ENCODE assay signal across 13 mouse cellular contexts in the genomic region with DNA sequence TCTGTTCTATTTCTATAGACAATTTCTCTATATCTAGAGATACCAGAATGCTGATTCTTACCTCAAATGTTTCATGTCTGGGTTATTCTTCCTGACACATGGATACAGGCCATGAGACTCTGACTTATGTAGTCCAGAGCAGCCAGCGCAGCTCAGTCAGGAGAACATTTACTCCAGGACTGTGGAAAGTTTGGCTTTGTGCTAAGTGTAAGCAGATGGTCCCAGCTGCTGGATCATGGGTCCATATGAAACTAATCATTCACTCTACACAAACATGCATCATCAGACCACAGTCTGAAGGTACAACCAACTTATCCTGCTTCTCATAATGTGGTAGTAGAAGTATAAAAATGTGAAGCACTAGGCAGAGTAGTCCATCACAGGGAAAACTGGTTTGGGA.
DNase-seq lines count a peak whose midpoint lies in the region; ATAC-seq lines count a peak whose summit lies in the region.
"Had no signal": no experiment of that assay in that cellular context is flagged by ENCODE, and none has a peak within 500 bp of the region (broad histone marks: within the 10 kb centered on the region; RNA-seq: fewer than 3 reads in every experiment).

No protein-coding gene starts in this region.

- H3K4me1 ChIP-seq in embryonic facial prominence, embryonic 15.5 days: 0 out of 2 replicates have a peak, but pooled peaks cover 4% of the 10 kb centered on the region
- H3K4me1 ChIP-seq: hindbrain, embryonic 12.5 days had no signal

- peak; percentile 84 for ATAC-seq in embryonic facial prominence, embryonic 15.5 days (ENCODE audit: insufficient number of reproducible peaks, low FRiP score, low TSS enrichment, low read depth)
- no peak for ATAC-seq in erythroblast, adult 5-6 weeks (replicated peaks; ENCODE audit: low FRiP score, poor library complexity, severe bottlenecking)
- ATAC-seq: forebrain, embryonic 16.5 days had no signal

- no peak overlapping the region for H3K4me3 ChIP-seq in embryonic facial prominence, embryonic 15.5 days (replicated peaks)
- H3K4me3 ChIP-seq: hindbrain, embryonic 12.5 days had no signal

- 27% methylated on average over 1 of the region's 1 CpGs for WGBS in embryonic facial prominence, embryonic 15.5 days

- no peaks in the 10 kb centered on the region for H3K9me3 ChIP-seq in embryonic facial prominence, embryonic 15.5 days (replicated peaks)
- H3K9me3 ChIP-seq: hindbrain, embryonic 12.5 days had no signal

- peak; percentile 17 to 28 for DNase-seq in lung, adult 18-20 months
- DNase-seq in lung, postnatal 25 days (ENCODE audit: low spot score): no peak
- peak; percentile 66 for DNase-seq in heart, postnatal 4 days
- DNase-seq in lung, postnatal 4 days: peak; percentile 43 to 59
- DNase-seq in embryo, embryonic 10 days (ENCODE audit: low spot score): no peak
- DNase-seq: adrenal gland, adult 2 months; cerebellum, adult 9-11 months; liver; right cerebral cortex, postnatal 14 days had no signal

- H3K27ac ChIP-seq in embryonic facial prominence, embryonic 15.5 days (replicated peaks): no peak overlapping the region; the same call in 1 of the 2 replicates
- H3K27ac ChIP-seq: hindbrain, embryonic 12.5 days had no signal

- H3K4me2 ChIP-seq in embryonic facial prominence, embryonic 15.5 days (replicated peaks): no peak overlapping the region
- H3K4me2 ChIP-seq: hindbrain, embryonic 12.5 days had no signal

- no peak overlapping the region for H3K9ac ChIP-seq in embryonic facial prominence, embryonic 15.5 days
- H3K9ac ChIP-seq: hindbrain, embryonic 12.5 days had no signal

- no peaks in the 10 kb centered on the region for H3K27me3 ChIP-seq in embryonic facial prominence, embryonic 15.5 days
- H3K27me3 ChIP-seq: hindbrain, embryonic 12.5 days had no signal

- no peaks in the 10 kb centered on the region for H3K36me3 ChIP-seq in embryonic facial prominence, embryonic 15.5 days
- H3K36me3 ChIP-seq: hindbrain, embryonic 12.5 days had no signal

Comparison
In these comparisons a context has a peak if more than half of its experiments do, and no peak if none do; other contexts are left out.
1. DNase-seq: peak in lung, adult 18-20 months (2 of 2), heart, postnatal 4 days (single experiment) and lung, postnatal 4 days (2 of 2); none in lung, postnatal 25 days (single experiment) and embryo, embryonic 10 days (single experiment).